Mouse (Mus musculus) embryonic fibroblast, embryonic 13.5 days (primary cell): ENCODE results near the gene Nav1.

Experiments
- CTCF ChIP-seq: IDR thresholded peaks from 2 replicates; pipeline ENCODE4 v1.5.1; 2011; ENCODE audit warnings: mild to moderate bottlenecking, control low read depth, low read length, moderate library complexity, borderline replicate concordance; ENCODE audit not compliant: insufficient read depth
- POLR2A ChIP-seq: IDR thresholded peaks from 2 replicates; pipeline ENCODE4 v1.6.1; 2011; ENCODE audit warnings: low read depth, mild to moderate bottlenecking, control low read depth, low read length, moderate library complexity

DNA sequence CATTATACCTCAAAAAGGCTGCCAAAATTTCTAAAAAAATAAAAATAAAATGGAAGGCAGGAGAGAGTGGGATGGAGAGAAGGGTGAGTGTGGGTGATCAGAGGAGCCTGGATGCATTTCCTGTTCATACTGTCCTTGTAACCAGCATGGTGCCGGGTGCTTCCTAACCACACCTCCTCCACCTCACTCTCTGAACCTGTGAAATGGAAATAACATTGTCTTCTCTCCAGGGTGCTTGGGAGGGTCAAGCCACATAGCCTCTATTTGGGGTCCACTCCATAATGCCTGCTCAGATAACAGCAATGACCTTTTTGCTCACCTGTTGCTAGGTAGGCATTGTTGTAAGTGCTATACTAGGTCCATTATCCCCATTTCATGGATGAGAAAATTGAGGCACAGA is 32.0 kb upstream of the Nav1 start:
- TF ChIP-seq CTCF = no peak
- no peak for TF ChIP-seq POLR2A
